In genomic region chr6:122522595-122522994, GRCm38 (mm10) we compare ENCODE assay signal across 10 mouse cellular contexts. TPM values are rescaled to one million over a fixed set of nuclear protein-coding genes. Genes with fewer than 3 reads are reported as not detected.
DNase-seq lines count a peak whose midpoint lies in the region; ATAC-seq lines count a peak whose summit lies in the region.
"Had no signal": no experiment of that assay in that cellular context is flagged by ENCODE, and none has a peak within 500 bp of the region (broad histone marks: within the 10 kb centered on the region; RNA-seq: fewer than 3 reads in every experiment).

No protein-coding gene starts in this region.

- intact Hi-C loops in gastrocnemius, postnatal 36 days (cut with DNase I): no loop called here

- no peak for DNase-seq in frontal cortex, postnatal 10 days (ENCODE audit: low spot score in 2 of 2)
- peak; percentile 56 for DNase-seq in 3T3-L1 (ENCODE audit: low read depth, low spot score)
- peak; percentile 68 for DNase-seq in embryonic facial prominence, embryonic 11.5 days (ENCODE audit: low spot score)
- DNase-seq in kidney, postnatal 10 days: peak; percentile 69
- DNase-seq in telencephalon, adult 2 months (ENCODE audit: low read depth, low spot score): peak; percentile 18
- DNase-seq in gastrocnemius, postnatal 36 days: no peak
- DNase-seq in gastrocnemius, adult 18-20 months (ENCODE audit: low spot score): no peak

- peak; percentile 38; the same call in 1 of the 2 replicates for ATAC-seq in frontal cortex, adult (ENCODE audit: low TSS enrichment)
- no peak for ATAC-seq in embryonic facial prominence, embryonic 11.5 days (replicated peaks; ENCODE audit: insufficient number of reproducible peaks, low FRiP score, low TSS enrichment, low read depth)

- no peaks in the 10 kb centered on the region for H3K27me3 ChIP-seq in embryonic facial prominence, embryonic 11.5 days (ENCODE audit: control insufficient read depth, insufficient read depth, low read length)

- H3K4me3 ChIP-seq in embryonic facial prominence, embryonic 11.5 days (ENCODE audit: low read depth, low read length): no peak overlapping the region

- no peak overlapping the region for H3K4me2 ChIP-seq in embryonic facial prominence, embryonic 11.5 days (ENCODE audit: low read depth, low read length)

- no peaks in the 10 kb centered on the region for H3K36me3 ChIP-seq in embryonic facial prominence, embryonic 11.5 days (replicated peaks; ENCODE audit: control insufficient read depth, insufficient read depth, low read depth, low read length)
- H3K36me3 ChIP-seq: G1E had no signal

- no peaks in the 10 kb centered on the region for H3K9me3 ChIP-seq in embryonic facial prominence, embryonic 11.5 days (replicated peaks; ENCODE audit: control insufficient read depth, low read length)
- H3K9me3 ChIP-seq: G1E had no signal

- no peak overlapping the region for H3K9ac ChIP-seq in embryonic facial prominence, embryonic 11.5 days (replicated peaks; ENCODE audit: low read length)

- H3K4me1 ChIP-seq in embryonic facial prominence, embryonic 11.5 days (ENCODE audit: control insufficient read depth, insufficient read depth, low read length): no peaks in the 10 kb centered on the region

- WGBS in embryonic facial prominence, embryonic 11.5 days: 66% methylated on average over 9 of the region's 9 CpGs

- H3K27ac ChIP-seq in embryonic facial prominence, embryonic 11.5 days (replicated peaks; ENCODE audit: low read depth, low read length): no peak overlapping the region

RNA-seq across cellular contexts. Expression of gene Mfap5, which starts 16.9 kb away (rescaled TPM):
- polyA plus RNA-seq in embryonic facial prominence, embryonic 11.5 days (2014; fragmentation: Nextera tagmentation; extraction: Ambion mirVana): 0.60 and 1.9 TPM in 2 replicates
- 10 to 100 TPM; 36.4 to 38.2 TPM for total RNA-seq in gastrocnemius, postnatal 36 days (2021)
- 10 to 100 TPM; 17.1 to 24.2 TPM for total RNA-seq in gastrocnemius, adult 18-20 months (2021)
- total RNA-seq: hematopoietic stem cell, adult 5-6 weeks had no signal
- polyA plus RNA-seq: G1E had no signal

RNA-seq across cellular contexts. Expression of gene Rimklb, which starts 24.0 kb away (rescaled TPM):
- 50.8 and 62.3 TPM in 2 replicates for polyA plus RNA-seq in embryonic facial prominence, embryonic 11.5 days (2014; fragmentation: Nextera tagmentation; extraction: Ambion mirVana)
- under 1 TPM in 1 of 2 experiments, not detected in 1; 0.79 TPM for total RNA-seq in gastrocnemius, postnatal 36 days (2021)
- total RNA-seq in gastrocnemius, adult 18-20 months (2021): under 1 TPM; 0.21 to 0.38 TPM
- total RNA-seq: hematopoietic stem cell, adult 5-6 weeks had no signal

RNA-seq across cellular contexts. Expression of gene Aicda, which starts 31.0 kb away (rescaled TPM):
- 0.17 TPM in 1 of 2 replicates, not detected in the other for polyA plus RNA-seq in embryonic facial prominence, embryonic 11.5 days (2014; fragmentation: Nextera tagmentation; extraction: Ambion mirVana)
- not detected for total RNA-seq in gastrocnemius, postnatal 36 days (2021)
- total RNA-seq in gastrocnemius, adult 18-20 months (2021): not detected
- total RNA-seq: G1E; hematopoietic stem cell, adult 5-6 weeks had no signal
- polyA plus RNA-seq: G1E had no signal

Comparison
In these comparisons a context has a peak if more than half of its experiments do, and no peak if none do; other contexts are left out.
1. DNase-seq: peak in 3T3-L1 (single experiment), embryonic facial prominence, embryonic 11.5 days (single experiment), kidney, postnatal 10 days (single experiment) and telencephalon, adult 2 months (single experiment); none in frontal cortex, postnatal 10 days (0 of 2), gastrocnemius, postnatal 36 days (0 of 2) and gastrocnemius, adult 18-20 months (single experiment).